Mouse (Mus musculus) limb, embryonic 10.5 days (tissue): ENCODE results near the gene Olfr55. TPM values are rescaled to one million over a fixed set of nuclear protein-coding genes. Genes with fewer than 3 reads are reported as not detected.
"Not testable (repeated sequence)": the region's sequence is repeated elsewhere in the genome, so short reads cannot be mapped to it uniquely, and the experiment has no call there.

Experiments
- DNase-seq: peaks from one replicate; pipeline ENCODE4 v3.0.0-alpha.2; 2017; ENCODE audit warnings: low spot score
- H3K27ac ChIP-seq: fragments of 300-500 bp; sonication (generic); 2 replicates; pipeline ENCODE4 v1.5.1; 2016; ENCODE audit warnings: mild to moderate bottlenecking
- H3K27me3 ChIP-seq: fragments of 300-500 bp; sonication (generic); 2 replicates; pipeline ENCODE4 v1.6.1; 2016; ENCODE audit warnings: low read depth, mild to moderate bottlenecking; ENCODE audit not compliant: poor library complexity, severe bottlenecking
- H3K36me3 ChIP-seq: fragments of 300-500 bp; sonication (generic); 2 replicates; pipeline ENCODE4 v1.6.1; 2016; ENCODE audit warnings: mild to moderate bottlenecking, moderate library complexity
- H3K4me1 ChIP-seq: fragments of 300-500 bp; sonication (generic); 2 replicates; pipeline ENCODE4 v1.6.1; 2016
- H3K4me3 ChIP-seq: fragments of 300-500 bp; sonication (generic); 2 replicates; pipeline ENCODE4 v1.5.1; 2016; ENCODE audit warnings: mild to moderate bottlenecking, moderate library complexity
- H3K9me3 ChIP-seq: fragments of 300-500 bp; sonication (generic); replicated peaks from 2 replicates; pipeline ENCODE4 v1.6.1; 2016; ENCODE audit warnings: mild to moderate bottlenecking
- WGBS: fragments of 180-500 bp; shearing (Covaris S2); methylation state at CpG from one replicate; pipeline ENCODE4 v1.1.7; 2016; 5-methylcytosine and 5-hydroxymethylcytosine counted together
- polyA plus RNA-seq: library from polyadenylated mRNA; unstranded; fragments of >200 nt; fragmentation: Nextera tagmentation; extraction: Ambion mirVana; gene quantifications from 2 replicates; pipeline ENCODE4 v1.2.1, GENCODE M21; 2016

Gene Olfr55
- polyA plus RNA-seq, result not detected in 2 replicates

- H3K4me3 ChIP-seq, H3K9me3 ChIP-seq, H3K36me3 ChIP-seq, H3K27me3 ChIP-seq, H3K27ac ChIP-seq, H3K4me1 ChIP-seq, DNase-seq: not testable (repeated sequence)
- 80% methylated on average over 1 of the region's 1 CpGs for WGBS
Measured at GRCm38 (mm10) chr17:33168147-33168546, at the start of gene Olfr55. TSS of gene Olfr55 (plus strand) at chr17:33168447.

GRCm38 (mm10) chr17:33124546-33124945 lies 43.7 kb upstream of the Olfr55 start:
- Histone ChIP-seq H3K4me1 (no peaks in the 10 kb centered on the region), H3K27me3 (no peaks in the 10 kb centered on the region), H3K4me3 (no peak overlapping the region), H3K36me3 (no peaks in the 10 kb centered on the region), H3K9me3 (no peaks in the 10 kb centered on the region), H3K27ac (no peak overlapping the region)
- DNase-seq, result no peak

- H3K4me3 ChIP-seq, result no peak overlapping the region
- H3K4me1 ChIP-seq, result no peaks in the 10 kb centered on the region
- H3K9me3 ChIP-seq, result no peaks in the 10 kb centered on the region
- H3K27ac ChIP-seq, result no peak overlapping the region
- no peak for DNase-seq
- H3K36me3 ChIP-seq, result no peaks in the 10 kb centered on the region
- H3K27me3 ChIP-seq, result no peaks in the 10 kb centered on the region
- 56% methylated on average over 2 of the region's 2 CpGs for WGBS
Measured at GRCm38 (mm10) chr17:33126257-33126656, 42.0 kb upstream of the Olfr55 start.

- 78% methylated on average over 18 of the region's 18 CpGs for WGBS
- no peak for DNase-seq
- no peak within 1 kb of the TSS for H3K27ac ChIP-seq
- no peaks in the 10 kb centered on the region for H3K36me3 ChIP-seq
- H3K27me3 ChIP-seq, result no peaks in the 10 kb centered on the region
- H3K4me3 ChIP-seq, result no peak within 1 kb of the TSS
- H3K9me3 ChIP-seq, result no peaks in the 10 kb centered on the region
- no peaks in the 10 kb centered on the region for H3K4me1 ChIP-seq
Measured at GRCm38 (mm10) chr17:33139261-33139820, 28.9 kb upstream of the Olfr55 start, which contains the start of gene Morc2b. TSS of gene Morc2b (minus strand) at chr17:33139683.

- WGBS, result no CpG with 5 or more reads among the region's 2 CpGs
- H3K9me3 ChIP-seq, H3K4me1 ChIP-seq, H3K36me3 ChIP-seq, DNase-seq, H3K4me3 ChIP-seq, H3K27me3 ChIP-seq, H3K27ac ChIP-seq: not testable (repeated sequence)
Measured at GRCm38 (mm10) chr17:33191002-33191401, 22.8 kb downstream of the Olfr55 start, which contains the start of gene Olfr239. TSS of gene Olfr239 (plus strand) at chr17:33191302.

DNA sequence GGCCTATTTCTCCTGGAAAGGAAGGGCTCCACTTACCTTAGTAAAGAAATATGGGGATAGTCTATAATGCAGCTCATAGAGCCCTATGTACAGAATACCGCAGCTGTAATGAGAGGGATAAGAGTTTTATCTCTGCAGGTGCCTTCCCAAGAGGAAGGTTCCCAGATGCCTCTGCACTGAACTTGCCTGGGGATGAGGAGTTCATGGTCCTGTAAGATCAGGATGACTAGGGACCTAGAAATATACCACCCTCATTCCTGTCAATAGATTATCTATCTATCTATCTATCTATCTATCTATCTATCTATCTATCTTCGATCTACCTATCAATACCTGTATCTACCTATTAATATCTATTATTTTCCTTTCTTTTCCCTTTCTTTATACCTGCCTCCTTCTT lies 53.3 kb downstream of the Olfr55 start, which contains the start of gene Olfr1564:
Gene Olfr1564 (minus strand): TSS at position 101 of the 400 bp plus-strand sequence.
- WGBS, result 93% methylated on average over 2 of the region's 2 CpGs
- DNase-seq, result no peak
- no peaks in the 10 kb centered on the region for H3K27me3 ChIP-seq
- no peak within 1 kb of the TSS for H3K4me3 ChIP-seq
- H3K4me1 ChIP-seq, result no peaks in the 10 kb centered on the region
- H3K9me3 ChIP-seq, result peaks cover 5% of the 10 kb centered on the region; the same call in 1 of the 2 replicates
- H3K36me3 ChIP-seq, result no peaks in the 10 kb centered on the region
- no peak within 1 kb of the TSS for H3K27ac ChIP-seq

Other genes starting within 250 kb of the Olfr55 start
- 2.3 and 2.6 TPM in 2 replicates for gene Cyp4f13, start 221.0 kb upstream of the Olfr55 start, polyA plus RNA-seq
- gene Zfp472, start 202.6 kb upstream of the Olfr55 start, polyA plus RNA-seq, result 12.2 and 13.7 TPM in 2 replicates
- 10.4 and 13.8 TPM in 2 replicates for gene Zfp952, start 175.3 kb upstream of the Olfr55 start, polyA plus RNA-seq
- gene Zfp763, start 135.0 kb upstream of the Olfr55 start, polyA plus RNA-seq, result 11.7 and 15.4 TPM in 2 replicates
- not detected in 2 replicates for gene 4921501E09Rik, start 100.4 kb upstream of the Olfr55 start, polyA plus RNA-seq
- gene Zfp563, start 79.1 kb upstream of the Olfr55 start, polyA plus RNA-seq, result 5.9 and 8.6 TPM in 2 replicates
- gene Morc2b, start 28.8 kb upstream of the Olfr55 start, polyA plus RNA-seq, result 0.11 TPM in 1 of 2 replicates, not detected in the other
- gene Olfr239, start 22.9 kb downstream of the Olfr55 start, polyA plus RNA-seq, result not detected in 2 replicates
- gene Olfr1564, start 53.2 kb downstream of the Olfr55 start, polyA plus RNA-seq, result not detected in 2 replicates
- 16.1 and 19.0 TPM in 2 replicates for gene Zfp955a, start 86.7 kb downstream of the Olfr55 start, polyA plus RNA-seq
- 0.03 TPM in 1 of 2 replicates, not detected in the other for gene Olfr63, start 96.2 kb downstream of the Olfr55 start, polyA plus RNA-seq
- 10.2 and 11.5 TPM in 2 replicates for gene Zfp955b, start 121.1 kb downstream of the Olfr55 start, polyA plus RNA-seq
- gene Zfp81, start 190.4 kb downstream of the Olfr55 start, polyA plus RNA-seq, result 8.2 and 13.1 TPM in 2 replicates
- 19.7 and 25.5 TPM in 2 replicates for gene Zfp101, start 226.2 kb downstream of the Olfr55 start, polyA plus RNA-seq